Mouse (Mus musculus): ENCODE measurements around the gene Wbp1.

GRCm38 (mm10) chr6:83125331-83125730 lies 4.0 kb upstream of the Wbp1 start, which contains the start of gene Ino80b:
- no peak for TF ChIP-seq CTCF (IDR thresholded peaks at IDR 0.05; ENCODE audit: borderline replicate concordance, control insufficient read depth, extremely low read depth, insufficient read depth, low read length, poor library complexity)
- TF ChIP-seq POLR2A (IDR thresholded peaks at IDR 0.05; ENCODE audit: control insufficient read depth, extremely low read depth, insufficient read depth, low read length, poor library complexity) = no peak

All from thymus, adult 2 months (tissue).